18 mouse cellular contexts compared by ENCODE assay signal in genomic region chr7:66241855-66242412, GRCm38 (mm10).
DNase-seq lines count a peak whose midpoint lies in the region; ATAC-seq lines count a peak whose summit lies in the region.
"Had no signal": no experiment of that assay in that cellular context is flagged by ENCODE, and none has a peak within 500 bp of the region (broad histone marks: within the 10 kb centered on the region; RNA-seq: fewer than 3 reads in every experiment).

No protein-coding gene starts in this region.

- no peaks in the 10 kb centered on the region for H3K27me3 ChIP-seq in liver, embryonic 12.5 days (replicated peaks)
- no peaks in the 10 kb centered on the region for H3K27me3 ChIP-seq in intestine, embryonic 16.5 days (replicated peaks; ENCODE audit: control insufficient read depth, insufficient read depth, low read length)
- H3K27me3 ChIP-seq: forebrain, embryonic 15.5 days; hindbrain, embryonic 12.5 days had no signal

- no peaks in the 10 kb centered on the region for H3K9me3 ChIP-seq in liver, embryonic 12.5 days (replicated peaks)
- no peaks in the 10 kb centered on the region for H3K9me3 ChIP-seq in intestine, embryonic 16.5 days (ENCODE audit: control insufficient read depth, low read length)
- H3K9me3 ChIP-seq: embryonic facial prominence, embryonic 10.5 days; forebrain, embryonic 15.5 days had no signal

- H3K36me3 ChIP-seq in liver, embryonic 12.5 days: no peaks in the 10 kb centered on the region
- no peaks in the 10 kb centered on the region for H3K36me3 ChIP-seq in intestine, embryonic 16.5 days (ENCODE audit: control insufficient read depth, insufficient read depth, low read length)
- H3K36me3 ChIP-seq: embryonic facial prominence, embryonic 10.5 days; forebrain, embryonic 15.5 days; hindbrain, embryonic 12.5 days had no signal

- DNase-seq in liver: peak; percentile 1
- peak; percentile 34 for DNase-seq in testis, postnatal 10 days (ENCODE audit: low spot score)
- no peak for DNase-seq in testis, postnatal 14 days (ENCODE audit: low spot score)
- DNase-seq: adrenal gland, adult 8-10 months; adrenal gland, postnatal 36 days; cerebellum, adult 2 months; cerebellum, postnatal 10 days; gastrocnemius, postnatal 36 days; heart, postnatal 10 days; heart, postnatal 4 days had no signal

- peaks cover 3% of the 10 kb centered on the region for H3K4me1 ChIP-seq in liver, embryonic 12.5 days
- H3K4me1 ChIP-seq in intestine, embryonic 16.5 days (ENCODE audit: control insufficient read depth, insufficient read depth, low read length): no peaks in the 10 kb centered on the region

- no peak overlapping the region for H3K4me3 ChIP-seq in liver, embryonic 12.5 days
- no peak overlapping the region for H3K4me3 ChIP-seq in intestine, embryonic 16.5 days (ENCODE audit: low read length)
- H3K4me3 ChIP-seq: embryonic facial prominence, embryonic 10.5 days; forebrain, embryonic 15.5 days; heart, adult 2 months; hindbrain, embryonic 12.5 days had no signal

- H3K9ac ChIP-seq in liver, embryonic 12.5 days: no peak overlapping the region
- H3K9ac ChIP-seq in intestine, embryonic 16.5 days (ENCODE audit: low read depth, low read length): no peak overlapping the region
- H3K9ac ChIP-seq: forebrain, embryonic 15.5 days; hindbrain, embryonic 12.5 days had no signal

- 78% methylated on average over 4 of the region's 4 CpGs for WGBS in liver, embryonic 12.5 days (ENCODE audit: insufficient replicate concordance)
- 92% methylated on average over 4 of the region's 4 CpGs for WGBS in intestine, embryonic 16.5 days

- ATAC-seq in liver, embryonic 12.5 days: no peak
- ATAC-seq in granulocyte monocyte progenitor cell, adult 5-6 weeks (replicated peaks; ENCODE audit: poor library complexity, severe bottlenecking): peak; percentile 52
- ATAC-seq in intestine, embryonic 16.5 days: no peak
- ATAC-seq: forebrain, embryonic 15.5 days; hindbrain, embryonic 16.5 days had no signal

- no peak overlapping the region for H3K4me2 ChIP-seq in liver, embryonic 12.5 days
- no peak overlapping the region for H3K4me2 ChIP-seq in intestine, embryonic 16.5 days (ENCODE audit: low read depth, low read length)
- H3K4me2 ChIP-seq: forebrain, embryonic 15.5 days; hindbrain, embryonic 12.5 days had no signal

- H3K27ac ChIP-seq in liver, embryonic 12.5 days: no peak overlapping the region
- no peak overlapping the region for H3K27ac ChIP-seq in intestine, embryonic 16.5 days (ENCODE audit: low read length)
- H3K27ac ChIP-seq: embryonic facial prominence, embryonic 10.5 days; forebrain, embryonic 15.5 days; heart, adult 2 months; hindbrain, embryonic 12.5 days had no signal
